Mouse (Mus musculus): ENCODE data around the gene C2cd4b. TPM values are rescaled to one million over a fixed set of nuclear protein-coding genes. Genes with fewer than 3 reads are reported as not detected.

C2cd4b gene
- polyA plus RNA-seq, 1 experiment from 2014 or later: 0.95 TPM

DNA sequence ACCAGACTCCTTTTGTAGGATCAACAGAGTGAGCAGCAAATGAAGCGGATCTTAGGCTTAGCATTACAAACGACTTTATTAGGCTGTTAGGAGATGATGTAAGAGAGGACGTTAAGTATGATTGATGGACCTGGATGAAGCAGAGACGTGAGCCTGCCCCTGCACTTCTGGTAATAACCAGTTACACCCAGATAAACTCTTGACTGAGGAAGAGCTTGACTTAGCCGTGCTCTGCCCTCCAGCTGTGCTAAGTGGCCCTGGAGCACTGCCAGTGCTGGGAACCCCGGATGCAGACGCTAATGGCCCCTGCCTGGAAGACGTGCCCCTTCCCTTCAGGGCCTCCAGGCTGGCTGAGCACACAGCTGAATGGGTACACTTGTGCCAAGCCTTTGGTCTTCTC is 19.3 kb downstream of the C2cd4b start:
- no peak for ATAC-seq (ENCODE audit: borderline replicate concordance, extremely low read depth, low FRiP score, low TSS enrichment)
- H3K36me3 ChIP-seq: no peaks in the 10 kb centered on the region
- H3K4me1 ChIP-seq: peaks cover 9% of the 10 kb centered on the region
- H3K4me3 ChIP-seq: no peak overlapping the region
- no peak overlapping the region for H3K4me2 ChIP-seq
- 15% methylated on average over 8 of the region's 8 CpGs for WGBS
- no peak overlapping the region for H3K27ac ChIP-seq
- H3K9me3 ChIP-seq: no peaks in the 10 kb centered on the region
- H3K9ac ChIP-seq: no peak overlapping the region
- no peaks in the 10 kb centered on the region for H3K27me3 ChIP-seq

DNA sequence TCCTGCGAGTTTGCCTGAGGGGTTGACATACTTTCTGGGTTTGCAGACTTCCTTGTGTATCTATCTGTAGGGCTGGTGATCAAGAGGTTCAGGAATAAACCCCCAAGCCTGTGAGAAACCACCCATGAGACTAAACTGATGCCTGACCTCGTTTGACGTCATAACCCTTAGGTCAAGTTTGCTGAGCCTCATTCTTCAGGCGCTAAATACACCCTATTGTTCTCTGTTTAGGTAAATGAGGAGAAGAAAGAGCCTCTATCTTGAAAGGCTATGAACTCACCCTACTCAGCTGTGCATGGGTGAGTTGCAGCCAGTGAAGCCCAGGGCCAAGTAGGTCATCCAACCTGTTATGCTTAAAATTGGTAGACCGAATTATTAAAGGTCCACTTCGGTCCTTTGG is 23.5 kb downstream of the C2cd4b start:
- 51% methylated on average over 6 of the region's 6 CpGs for WGBS

DNA sequence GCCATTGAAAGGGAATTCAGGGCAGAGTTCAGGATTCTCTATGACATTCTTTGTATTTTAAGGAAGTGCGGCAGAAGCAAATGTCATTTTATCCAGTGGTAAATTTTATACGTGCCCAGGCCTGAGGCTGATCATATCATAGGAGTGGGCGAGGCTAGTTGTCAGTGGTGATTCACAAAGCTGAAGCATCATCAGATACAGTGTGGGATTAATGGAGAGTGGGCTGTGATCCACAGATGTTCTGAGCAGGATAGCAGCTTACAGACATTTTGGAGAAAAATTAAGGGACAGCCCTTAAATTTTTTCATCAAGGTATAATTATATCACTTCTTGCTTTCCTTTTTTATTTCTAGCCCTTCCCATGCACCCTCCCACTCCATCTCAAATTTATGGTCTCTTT is 24.2 kb downstream of the C2cd4b start:
- 89% methylated on average over 3 of the region's 3 CpGs for WGBS
- no peak overlapping the region for H3K4me2 ChIP-seq
- H3K4me3 ChIP-seq: no peak overlapping the region
- H3K27ac ChIP-seq: no peak overlapping the region
- H3K9me3 ChIP-seq: no peaks in the 10 kb centered on the region
- no peak for ATAC-seq (ENCODE audit: borderline replicate concordance, extremely low read depth, low FRiP score, low TSS enrichment)
- no peaks in the 10 kb centered on the region for H3K36me3 ChIP-seq
- peaks cover 4% of the 10 kb centered on the region for H3K4me1 ChIP-seq
- no peak overlapping the region for H3K9ac ChIP-seq
- no peaks in the 10 kb centered on the region for H3K27me3 ChIP-seq

More for the DNA sequence above, 23.5 kb downstream of the C2cd4b start:
- Histone ChIP-seq H3K4me3 (no peak overlapping the region), H3K27ac (no peak overlapping the region), H3K27me3 (no peaks in the 10 kb centered on the region), H3K9ac (no peak overlapping the region), H3K4me1 (peaks cover 6% of the 10 kb centered on the region), H3K4me2 (no peak overlapping the region), H3K9me3 (no peaks in the 10 kb centered on the region), H3K36me3 (no peaks in the 10 kb centered on the region)
- ATAC-seq (ENCODE audit: borderline replicate concordance, extremely low read depth, low FRiP score, low TSS enrichment): no peak

DNA sequence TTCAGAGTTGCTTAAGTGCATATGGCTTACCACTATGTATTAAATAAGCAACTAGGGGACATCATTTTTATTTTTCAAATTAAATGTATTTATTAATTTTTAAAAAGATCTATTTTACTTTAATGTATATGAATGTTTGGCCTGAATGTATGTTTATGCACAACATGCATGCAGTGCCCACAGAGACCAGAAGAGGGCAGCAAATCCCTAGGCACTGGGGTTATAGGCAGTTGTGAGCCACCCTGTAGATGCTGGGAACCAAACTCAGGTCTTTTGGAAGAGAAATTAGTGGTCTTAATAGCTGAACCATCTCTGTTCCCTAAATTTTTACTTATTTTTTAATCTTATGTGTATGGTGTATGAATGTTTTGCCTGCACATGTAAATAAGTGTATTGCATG is 24.7 kb downstream of the C2cd4b start:
- Histone ChIP-seq H3K9me3 (no peaks in the 10 kb centered on the region), H3K4me2 (no peak overlapping the region), H3K4me1 (no peaks in the 10 kb centered on the region), H3K9ac (no peak overlapping the region), H3K27ac (no peak overlapping the region), H3K36me3 (no peaks in the 10 kb centered on the region), H3K4me3 (no peak overlapping the region), H3K27me3 (no peaks in the 10 kb centered on the region)
- no peak for ATAC-seq (ENCODE audit: borderline replicate concordance, extremely low read depth, low FRiP score, low TSS enrichment)

DNA sequence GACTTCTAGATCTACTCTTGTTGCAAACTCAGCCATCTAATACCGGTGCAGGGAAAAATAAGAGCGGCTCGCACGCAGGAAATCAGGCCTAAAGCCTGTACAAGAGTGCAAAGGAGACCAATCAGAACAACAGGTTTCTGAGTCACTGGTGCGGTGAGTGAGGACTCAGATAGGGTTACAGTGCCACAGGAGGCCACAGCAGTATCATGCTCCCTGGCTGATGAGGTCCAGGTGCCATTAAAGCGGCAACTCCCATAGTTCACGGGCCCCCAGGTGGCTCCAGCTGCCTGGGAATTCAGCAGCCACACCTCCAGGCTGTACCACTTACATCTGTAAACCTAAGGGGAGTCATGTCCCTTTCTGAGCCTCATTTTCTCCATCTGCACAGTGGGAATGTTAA is 27.1 kb downstream of the C2cd4b start:
- Histone ChIP-seq H3K9ac (no peak overlapping the region), H3K27ac (no peak overlapping the region), H3K9me3 (no peaks in the 10 kb centered on the region), H3K27me3 (no peaks in the 10 kb centered on the region), H3K36me3 (no peaks in the 10 kb centered on the region), H3K4me2 (no peak overlapping the region), H3K4me1 (no peaks in the 10 kb centered on the region), H3K4me3 (no peak overlapping the region)
- 76% methylated on average over 7 of the region's 7 CpGs for WGBS
- no peak for ATAC-seq (ENCODE audit: borderline replicate concordance, extremely low read depth, low FRiP score, low TSS enrichment)

DNA sequence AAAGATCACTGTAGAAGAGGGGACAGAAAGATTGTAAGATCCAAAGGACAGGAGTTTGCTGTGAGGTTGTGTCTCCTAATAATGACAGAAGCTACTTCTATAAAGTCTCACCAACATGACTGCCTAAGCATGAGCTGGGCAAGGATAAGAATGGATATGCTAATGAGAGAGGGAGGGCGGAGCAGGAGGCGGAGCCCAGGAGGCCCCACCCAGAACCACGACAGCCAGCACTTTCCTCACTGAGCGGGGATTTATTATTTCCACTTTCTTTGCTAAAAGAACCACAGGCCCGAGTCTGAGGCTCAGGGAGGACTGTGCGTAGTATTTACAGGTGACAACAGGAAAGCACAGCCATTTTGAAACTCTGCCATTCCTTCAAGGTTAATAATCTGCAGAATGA is 28.4 kb downstream of the C2cd4b start:
- no peak overlapping the region for H3K27ac ChIP-seq
- H3K4me1 ChIP-seq: no peaks in the 10 kb centered on the region
- no peak for ATAC-seq (ENCODE audit: borderline replicate concordance, extremely low read depth, low FRiP score, low TSS enrichment)
- no peaks in the 10 kb centered on the region for H3K9me3 ChIP-seq
- no peaks in the 10 kb centered on the region for H3K27me3 ChIP-seq
- no peak overlapping the region for H3K4me2 ChIP-seq
- H3K4me3 ChIP-seq: no peak overlapping the region
- 59% methylated on average over 6 of the region's 6 CpGs for WGBS
- no peak overlapping the region for H3K9ac ChIP-seq
- no peaks in the 10 kb centered on the region for H3K36me3 ChIP-seq

DNA sequence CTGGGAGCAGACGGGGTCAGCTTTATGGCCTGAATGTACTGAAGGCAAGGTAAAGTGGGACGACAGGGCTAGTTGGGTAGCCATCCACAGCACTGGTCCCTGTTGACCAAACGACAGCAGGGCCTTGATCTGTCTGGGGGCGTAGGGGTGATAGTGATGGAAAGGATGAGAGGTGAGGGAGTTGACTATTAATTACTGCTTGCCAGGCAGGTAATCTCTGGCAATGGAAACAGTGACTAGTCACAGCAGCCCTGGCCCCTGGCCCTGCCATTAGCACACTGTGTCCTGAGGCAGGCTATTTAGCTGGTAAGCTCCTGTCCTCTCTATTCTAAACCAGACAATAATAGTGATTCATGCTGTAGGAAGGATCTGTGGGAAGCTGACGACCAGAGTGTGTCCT is 33.2 kb downstream of the C2cd4b start:
- H3K27me3 ChIP-seq: no peaks in the 10 kb centered on the region
- no peak overlapping the region for H3K9ac ChIP-seq
- H3K4me1 ChIP-seq: peaks cover 9% of the 10 kb centered on the region
- H3K27ac ChIP-seq: no peak overlapping the region
- no peak for ATAC-seq (ENCODE audit: borderline replicate concordance, extremely low read depth, low FRiP score, low TSS enrichment)
- no peak overlapping the region for H3K4me2 ChIP-seq
- H3K36me3 ChIP-seq: no peaks in the 10 kb centered on the region
- no peaks in the 10 kb centered on the region for H3K9me3 ChIP-seq
- no peak overlapping the region for H3K4me3 ChIP-seq
- WGBS: 74% methylated on average over 5 of the region's 5 CpGs

DNA sequence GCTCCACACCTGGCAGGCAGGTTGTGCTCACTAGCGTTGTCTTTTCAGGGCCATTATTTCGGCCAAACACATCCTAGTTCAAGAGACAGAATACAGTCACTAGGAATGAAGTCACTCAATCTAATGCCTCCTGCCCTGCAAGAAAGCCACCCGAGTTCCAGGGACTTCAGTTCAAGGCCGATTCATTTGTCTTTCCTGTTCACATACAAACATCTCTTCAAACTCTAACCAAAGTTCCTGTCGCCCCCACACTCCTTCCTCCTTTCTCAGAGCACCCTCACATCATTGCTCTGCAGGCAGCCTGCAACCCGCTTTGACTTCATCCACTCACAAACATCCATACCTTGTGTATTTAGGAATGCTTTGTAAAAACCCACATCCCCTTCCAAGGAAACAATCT is 34.3 kb downstream of the C2cd4b start:
- H3K4me3 ChIP-seq: no peak overlapping the region
- no peaks in the 10 kb centered on the region for H3K27me3 ChIP-seq
- no peak overlapping the region for H3K4me2 ChIP-seq
- H3K9me3 ChIP-seq: no peaks in the 10 kb centered on the region
- H3K36me3 ChIP-seq: no peaks in the 10 kb centered on the region
- no peak overlapping the region for H3K27ac ChIP-seq
- no peak overlapping the region for H3K9ac ChIP-seq
- peaks cover 9% of the 10 kb centered on the region for H3K4me1 ChIP-seq
- no peak for ATAC-seq (ENCODE audit: borderline replicate concordance, extremely low read depth, low FRiP score, low TSS enrichment)
- WGBS: 57% methylated on average over 6 of the region's 6 CpGs

DNA sequence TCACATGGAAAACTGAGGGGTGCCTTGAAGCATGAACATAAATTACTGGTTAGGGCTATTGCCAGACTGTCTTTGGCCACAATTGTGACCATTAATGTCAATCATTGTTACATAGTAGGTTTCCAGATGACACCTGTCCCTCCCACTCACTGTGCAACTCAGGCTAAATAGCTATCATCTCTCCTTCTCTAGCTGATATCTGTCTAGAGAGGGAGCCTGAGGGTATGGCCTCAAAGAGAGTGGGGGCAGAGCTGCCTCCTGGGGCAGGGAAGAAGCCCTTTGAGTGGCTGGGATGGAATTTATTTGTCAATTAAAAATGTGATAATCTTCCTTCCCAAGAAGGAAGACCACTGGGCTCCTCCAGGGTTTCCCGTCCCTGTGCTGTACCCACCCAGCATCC is 35.0 kb downstream of the C2cd4b start:
- no peak overlapping the region for H3K27ac ChIP-seq
- no peaks in the 10 kb centered on the region for H3K9me3 ChIP-seq
- H3K27me3 ChIP-seq: no peaks in the 10 kb centered on the region
- H3K4me3 ChIP-seq: no peak overlapping the region
- H3K36me3 ChIP-seq: no peaks in the 10 kb centered on the region
- WGBS: 53% methylated on average over 1 of the region's 1 CpGs
- peaks cover 9% of the 10 kb centered on the region for H3K4me1 ChIP-seq
- no peak for ATAC-seq (ENCODE audit: borderline replicate concordance, extremely low read depth, low FRiP score, low TSS enrichment)
- no peak overlapping the region for H3K4me2 ChIP-seq
- H3K9ac ChIP-seq: no peak overlapping the region

DNA sequence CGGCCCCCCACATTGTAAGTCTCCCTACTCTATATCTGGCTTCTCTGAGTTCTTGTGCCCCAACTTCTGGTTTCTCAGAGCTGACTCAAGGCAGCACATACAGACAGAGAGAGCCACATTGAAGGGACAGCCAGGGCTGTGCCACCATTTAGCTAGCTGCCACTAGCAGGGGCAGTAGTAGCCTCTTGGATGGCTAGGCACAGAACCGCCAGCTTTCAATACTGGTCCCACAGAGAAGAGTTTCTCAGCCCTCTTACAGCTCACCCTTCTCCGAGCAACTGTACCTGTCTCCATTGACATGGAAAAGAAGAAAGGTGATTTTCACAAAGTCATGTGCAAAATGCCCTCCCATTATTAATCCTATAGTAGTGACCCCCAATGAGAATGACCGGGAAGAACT is 35.4 kb downstream of the C2cd4b start:
- H3K27me3 ChIP-seq: no peaks in the 10 kb centered on the region
- H3K9me3 ChIP-seq: no peaks in the 10 kb centered on the region
- no peak overlapping the region for H3K4me3 ChIP-seq
- peaks cover 9% of the 10 kb centered on the region for H3K4me1 ChIP-seq
- no peaks in the 10 kb centered on the region for H3K36me3 ChIP-seq
- H3K9ac ChIP-seq: no peak overlapping the region
- ATAC-seq (ENCODE audit: borderline replicate concordance, extremely low read depth, low FRiP score, low TSS enrichment): no peak
- H3K27ac ChIP-seq: no peak overlapping the region
- 87% methylated on average over 4 of the region's 4 CpGs for WGBS
- H3K4me2 ChIP-seq: no peak overlapping the region

DNA sequence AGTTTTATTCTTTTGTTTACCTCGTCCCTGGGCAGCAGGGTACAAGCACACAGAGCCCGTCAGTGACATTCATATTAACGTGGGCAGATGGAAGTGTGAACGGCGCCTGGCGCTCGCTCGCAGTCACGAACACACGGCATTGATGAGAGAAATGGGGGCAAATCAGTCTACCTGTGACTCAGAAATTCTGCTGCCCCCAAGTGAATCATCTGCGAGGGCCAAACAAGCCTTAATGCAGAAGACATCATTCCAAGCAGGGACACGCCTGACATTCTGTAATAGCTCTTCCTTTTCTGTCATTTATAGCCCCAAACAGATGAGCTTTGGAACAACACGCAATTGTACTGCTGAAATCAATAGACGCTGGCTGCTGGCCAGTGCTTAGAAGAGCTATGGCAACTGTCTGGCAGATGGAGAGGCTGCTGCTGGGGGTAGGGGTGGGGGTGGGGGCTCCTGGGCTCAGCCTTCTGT is 36.0 kb downstream of the C2cd4b start:
- ATAC-seq (ENCODE audit: borderline replicate concordance, extremely low read depth, low FRiP score, low TSS enrichment): no peak
- WGBS: 53% methylated on average over 14 of the region's 14 CpGs
- Histone ChIP-seq H3K9me3 (no peaks in the 10 kb centered on the region), H3K4me1 (peaks cover 9% of the 10 kb centered on the region), H3K27me3 (no peaks in the 10 kb centered on the region), H3K4me2 (no peak overlapping the region), H3K27ac (no peak overlapping the region), H3K4me3 (no peak overlapping the region), H3K36me3 (no peaks in the 10 kb centered on the region), H3K9ac (no peak overlapping the region)

DNA sequence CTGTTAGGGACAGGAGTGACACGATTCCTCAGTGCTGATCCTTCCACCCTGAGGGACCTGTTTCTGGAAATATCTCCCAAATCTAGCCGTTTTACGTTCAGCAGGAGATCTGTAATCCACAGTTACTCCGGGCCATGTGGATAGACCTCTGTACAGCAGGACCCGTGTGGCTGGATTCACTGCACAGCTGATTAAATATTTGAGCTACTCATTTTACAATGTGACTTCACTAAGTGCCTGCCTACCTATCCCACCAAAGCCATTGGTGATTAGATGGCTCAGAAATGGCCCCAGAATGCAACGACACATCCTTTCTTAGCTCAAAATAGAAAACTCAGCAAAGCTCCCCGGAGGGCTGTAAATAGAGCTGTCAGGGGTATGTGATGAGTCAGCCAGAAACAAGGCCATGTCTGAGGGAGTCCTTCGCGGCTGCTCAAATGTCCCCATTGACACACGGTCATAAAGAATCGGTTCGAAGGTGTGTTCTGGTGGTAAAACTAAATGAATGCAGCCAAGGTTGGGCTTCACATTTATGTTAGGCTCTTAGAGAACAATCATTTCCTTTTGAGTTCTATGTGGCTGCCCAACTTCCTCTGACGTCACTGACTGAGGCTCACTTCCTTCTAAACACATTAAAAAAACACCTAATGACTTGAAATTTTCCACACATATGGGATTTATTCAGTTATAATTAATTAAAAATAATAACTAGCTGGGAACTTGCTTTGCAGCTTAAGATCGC is 40.0 kb downstream of the C2cd4b start:
- no peaks in the 10 kb centered on the region for H3K9me3 ChIP-seq
- peak overlapping the region; percentile 10; the same call in 1 of the 2 replicates for H3K9ac ChIP-seq
- peaks cover 9% of the 10 kb centered on the region for H3K4me1 ChIP-seq
- ATAC-seq (ENCODE audit: borderline replicate concordance, extremely low read depth, low FRiP score, low TSS enrichment): no peak
- no peaks in the 10 kb centered on the region for H3K27me3 ChIP-seq
- H3K4me3 ChIP-seq: no peak overlapping the region
- no peaks in the 10 kb centered on the region for H3K36me3 ChIP-seq
- 46% methylated on average over 14 of the region's 14 CpGs for WGBS
- no peak overlapping the region for H3K27ac ChIP-seq
- no peak overlapping the region for H3K4me2 ChIP-seq

DNA sequence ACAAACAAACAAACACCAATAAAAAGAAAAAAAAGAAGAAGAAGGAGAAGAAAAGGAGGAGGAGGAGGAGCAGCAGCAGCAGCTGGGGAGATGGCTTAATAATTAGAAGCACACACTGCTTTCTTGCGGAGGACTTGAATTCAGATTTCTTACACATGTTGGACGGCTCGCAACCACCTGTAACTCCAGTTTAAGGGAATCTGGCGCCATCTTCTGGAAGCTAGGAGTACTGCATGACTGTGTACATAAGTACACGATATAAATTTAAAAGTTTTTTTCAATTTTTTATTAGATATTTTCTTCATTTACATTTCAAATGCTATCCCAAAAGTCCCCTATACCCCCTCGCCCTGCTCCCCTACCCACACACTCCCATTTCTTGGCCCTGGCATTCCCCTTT is 43.0 kb downstream of the C2cd4b start:
- no peaks in the 10 kb centered on the region for H3K36me3 ChIP-seq
- H3K4me3 ChIP-seq: no peak overlapping the region
- no peak overlapping the region for H3K9ac ChIP-seq
- 0 out of 2 replicates have a peak, but pooled peaks cover 2% of the 10 kb centered on the region for H3K27me3 ChIP-seq
- no peak overlapping the region for H3K27ac ChIP-seq
- 35% methylated on average over 6 of the region's 6 CpGs for WGBS
- no peak for ATAC-seq (ENCODE audit: borderline replicate concordance, extremely low read depth, low FRiP score, low TSS enrichment)
- no peaks in the 10 kb centered on the region for H3K4me1 ChIP-seq
- no peak overlapping the region for H3K4me2 ChIP-seq
- H3K9me3 ChIP-seq: no peaks in the 10 kb centered on the region
